Mouse (Mus musculus): Measurements from ENCODE around the gene Olfr1052. TPM values are rescaled to one million over a fixed set of nuclear protein-coding genes. Genes with fewer than 3 reads are reported as not detected.
"Not testable (repeated sequence)": the region's sequence is repeated elsewhere in the genome, so short reads cannot be mapped to it uniquely, and the experiment has no call there.

Olfr1052 gene
- polyA plus RNA-seq (2012; rRNA removed) (not detected in 2 replicates), polyA plus RNA-seq (2014; fragmentation: Nextera tagmentation; extraction: Ambion mirVana) (not detected in 2 replicates)

DNA sequence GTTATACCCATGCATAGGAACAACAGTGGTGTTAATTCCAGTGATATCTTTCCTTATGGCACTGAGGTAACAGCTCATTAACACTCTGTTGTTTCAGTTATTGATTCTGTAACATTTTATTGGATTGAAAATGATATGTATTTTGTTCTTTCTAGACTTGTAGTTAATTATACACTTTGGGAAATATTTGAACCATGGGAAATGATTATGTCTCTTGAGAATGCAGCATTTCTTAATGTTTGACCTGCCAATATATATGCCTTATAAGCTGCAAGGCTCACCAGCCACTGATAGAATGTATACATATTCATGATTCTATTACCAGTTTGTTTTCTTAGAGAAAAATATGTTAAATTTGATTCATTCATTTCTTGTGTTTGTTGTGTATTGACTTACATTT is at the start of gene Olfr1052:
Gene Olfr1052, plus strand, starts transcription at position 301 of the 400 bp plus-strand sequence.
- TF ChIP-seq POLR2A (IDR thresholded peaks at IDR 0.05; ENCODE audit: borderline replicate concordance, extremely low read depth, insufficient read depth, insufficient read length), result no peak

DNA sequence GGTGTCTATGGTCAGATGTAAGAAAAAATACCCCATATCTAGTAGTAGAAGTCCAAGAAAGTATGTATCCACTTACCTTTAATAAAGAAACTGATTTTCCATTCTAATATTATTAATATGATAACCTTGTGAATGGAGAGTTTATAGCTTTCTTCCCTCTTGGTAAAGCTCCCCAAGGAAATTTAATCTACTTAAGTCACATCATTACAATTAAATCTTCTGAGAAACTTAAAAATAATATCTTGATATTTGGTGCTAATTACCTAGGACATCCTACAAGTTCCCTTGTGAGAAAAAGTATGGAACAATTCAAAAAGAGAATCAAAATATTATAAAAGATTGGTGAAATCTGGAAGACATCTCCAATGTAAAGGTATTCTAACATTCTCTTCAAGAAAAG is 34.0 kb upstream of the Olfr1052 start, which contains the start of gene Olfr1049:
Gene Olfr1049, minus strand, starts transcription at position 101 of the 400 bp plus-strand sequence.
- not testable (repeated sequence) for H3K36me3 ChIP-seq (ENCODE audit: control insufficient read depth, insufficient read depth, low read length); ATAC-seq (ENCODE audit: low FRiP score, low read depth); H3K27me3 ChIP-seq (ENCODE audit: control insufficient read depth, insufficient read depth, low read length); H3K27ac ChIP-seq (replicated peaks; ENCODE audit: low read depth, low read length); H3K4me1 ChIP-seq (ENCODE audit: control insufficient read depth, insufficient read depth, low read length); DNase-seq (ENCODE audit: low spot score); H3K9me3 ChIP-seq (ENCODE audit: control insufficient read depth, low read length); H3K4me3 ChIP-seq (replicated peaks; ENCODE audit: low read length); H3K9ac ChIP-seq (ENCODE audit: low read depth, low read length, severe bottlenecking); H3K4me2 ChIP-seq (replicated peaks; ENCODE audit: low read depth, low read length, severe bottlenecking)

More for the DNA sequence above, at the start of gene Olfr1052:
- DNase-seq (ENCODE audit: low spot score), result no peak
- no peaks in the 10 kb centered on the region for H3K9me3 ChIP-seq (ENCODE audit: control insufficient read depth, low read length)
- H3K4me1 ChIP-seq (ENCODE audit: control insufficient read depth, insufficient read depth, low read length), result no peaks in the 10 kb centered on the region
- no peaks in the 10 kb centered on the region for H3K27me3 ChIP-seq (ENCODE audit: control insufficient read depth, insufficient read depth, low read length)
- no peaks in the 10 kb centered on the region for H3K36me3 ChIP-seq (ENCODE audit: control insufficient read depth, insufficient read depth, low read length)
- H3K9ac ChIP-seq (ENCODE audit: low read depth, low read length, severe bottlenecking), result no peak within 1 kb of the TSS
- no peak for ATAC-seq (ENCODE audit: low FRiP score, low read depth)
- no peak within 1 kb of the TSS for H3K4me2 ChIP-seq (replicated peaks; ENCODE audit: low read depth, low read length, severe bottlenecking)
- H3K27ac ChIP-seq (replicated peaks; ENCODE audit: low read depth, low read length), result no peak within 1 kb of the TSS
- no peak within 1 kb of the TSS for H3K4me3 ChIP-seq (replicated peaks; ENCODE audit: low read length)

GRCm38 (mm10) chr2:86278988-86279387 is 13.3 kb upstream of the Olfr1052 start, which contains the start of gene Olfr1051:
Olfr1051 (minus strand) TSS chr2:86279088.
- not testable (repeated sequence) for H3K27ac ChIP-seq (replicated peaks; ENCODE audit: low read depth, low read length); DNase-seq (ENCODE audit: low spot score); H3K9ac ChIP-seq (ENCODE audit: low read depth, low read length, severe bottlenecking); H3K4me1 ChIP-seq (ENCODE audit: control insufficient read depth, insufficient read depth, low read length); H3K36me3 ChIP-seq (ENCODE audit: control insufficient read depth, insufficient read depth, low read length); H3K4me3 ChIP-seq (replicated peaks; ENCODE audit: low read length); H3K9me3 ChIP-seq (ENCODE audit: control insufficient read depth, low read length); ATAC-seq (ENCODE audit: low FRiP score, low read depth); H3K4me2 ChIP-seq (replicated peaks; ENCODE audit: low read depth, low read length, severe bottlenecking); H3K27me3 ChIP-seq (ENCODE audit: control insufficient read depth, insufficient read depth, low read length)

DNA sequence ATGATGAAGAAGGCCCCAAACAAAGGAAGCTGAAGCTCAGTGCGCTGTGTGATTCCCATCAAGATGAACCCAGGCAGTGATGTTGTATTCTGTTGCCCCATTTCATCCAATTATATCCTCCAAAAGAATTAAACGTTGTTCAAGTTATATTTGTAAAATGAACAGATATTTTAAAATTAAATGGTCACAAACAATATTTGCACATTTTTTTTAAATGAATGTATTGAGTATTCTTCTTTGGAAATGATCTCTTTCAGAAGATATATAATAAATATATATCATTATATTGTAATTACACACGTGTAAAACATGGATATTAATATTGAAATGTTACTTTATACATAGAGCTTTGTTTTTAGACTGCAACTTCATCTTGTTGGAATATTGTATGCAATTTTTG is 22.9 kb downstream of the Olfr1052 start, which contains the start of gene Olfr1053:
Gene Olfr1053, minus strand, starts transcription at position 101 of the 400 bp plus-strand sequence.
- ATAC-seq (ENCODE audit: low FRiP score, low read depth) (no peak), DNase-seq (ENCODE audit: low spot score) (no peak)
- Histone ChIP-seq H3K4me2 (replicated peaks; ENCODE audit: low read depth, low read length, severe bottlenecking) (no peak within 1 kb of the TSS), H3K4me1 (ENCODE audit: control insufficient read depth, insufficient read depth, low read length) (no peaks in the 10 kb centered on the region), H3K9me3 (ENCODE audit: control insufficient read depth, low read length) (no peaks in the 10 kb centered on the region), H3K9ac (ENCODE audit: low read depth, low read length, severe bottlenecking) (no peak within 1 kb of the TSS), H3K27me3 (ENCODE audit: control insufficient read depth, insufficient read depth, low read length) (no peaks in the 10 kb centered on the region), H3K27ac (replicated peaks; ENCODE audit: low read depth, low read length) (no peak within 1 kb of the TSS), H3K4me3 (replicated peaks; ENCODE audit: low read length) (no peak within 1 kb of the TSS), H3K36me3 (ENCODE audit: control insufficient read depth, insufficient read depth, low read length) (no peaks in the 10 kb centered on the region)
- WGBS, result 68% methylated on average over 3 of the region's 3 CpGs
- no peak for TF ChIP-seq POLR2A (IDR thresholded peaks at IDR 0.05; ENCODE audit: borderline replicate concordance, extremely low read depth, insufficient read depth, insufficient read length)

DNA sequence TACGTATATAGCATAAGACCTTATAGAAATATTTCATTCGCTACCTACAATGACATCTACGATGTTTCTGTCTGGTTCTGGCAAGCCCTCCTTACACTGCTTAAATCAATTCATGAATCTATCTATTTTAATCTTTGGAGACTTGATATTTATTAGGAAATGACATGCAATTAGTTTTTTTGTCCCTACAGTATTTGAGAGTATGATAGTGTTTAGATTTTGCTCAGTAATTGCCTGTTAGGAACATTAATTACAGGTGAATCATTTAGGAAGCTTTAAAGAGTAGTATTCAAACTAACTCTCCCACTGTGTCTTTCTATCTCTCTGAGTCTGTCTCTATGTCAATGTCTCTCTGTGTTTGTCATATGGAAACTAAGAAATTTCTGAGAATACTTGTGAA is 43.1 kb downstream of the Olfr1052 start, which contains the start of gene Olfr1054:
Gene Olfr1054, minus strand, starts transcription at position 101 of the 400 bp plus-strand sequence.
- no peak for TF ChIP-seq POLR2A (IDR thresholded peaks at IDR 0.05; ENCODE audit: borderline replicate concordance, extremely low read depth, insufficient read depth, insufficient read length)
- Histone ChIP-seq H3K27ac (replicated peaks; ENCODE audit: low read depth, low read length) (no peak within 1 kb of the TSS), H3K9ac (ENCODE audit: low read depth, low read length, severe bottlenecking) (no peak within 1 kb of the TSS), H3K9me3 (ENCODE audit: control insufficient read depth, low read length) (no peaks in the 10 kb centered on the region), H3K4me1 (ENCODE audit: control insufficient read depth, insufficient read depth, low read length) (no peaks in the 10 kb centered on the region), H3K36me3 (ENCODE audit: control insufficient read depth, insufficient read depth, low read length) (no peaks in the 10 kb centered on the region), H3K4me2 (replicated peaks; ENCODE audit: low read depth, low read length, severe bottlenecking) (no peak within 1 kb of the TSS), H3K4me3 (replicated peaks; ENCODE audit: low read length) (no peak within 1 kb of the TSS), H3K27me3 (ENCODE audit: control insufficient read depth, insufficient read depth, low read length) (no peaks in the 10 kb centered on the region)
- no peak for ATAC-seq (ENCODE audit: low FRiP score, low read depth)
- WGBS, result 84% methylated on average over 3 of the region's 3 CpGs
- DNase-seq (ENCODE audit: low spot score), result no peak

Other genes starting within 250 kb of the Olfr1052 start
- gene Olfr1034, start 246.6 kb upstream of the Olfr1052 start, polyA plus RNA-seq (2012; rRNA removed), result 0.12 and 0.13 TPM in 2 replicates
- not detected in 2 replicates for gene Olfr1034, start 246.6 kb upstream of the Olfr1052 start, polyA plus RNA-seq (2014; fragmentation: Nextera tagmentation; extraction: Ambion mirVana)
- gene Olfr1036, start 218.5 kb upstream of the Olfr1052 start, polyA plus RNA-seq (2012; rRNA removed), result not detected in 2 replicates
- gene Olfr1036, start 218.5 kb upstream of the Olfr1052 start, polyA plus RNA-seq (2014; fragmentation: Nextera tagmentation; extraction: Ambion mirVana), result not detected in 2 replicates
- gene Olfr1037, start 205.1 kb upstream of the Olfr1052 start, polyA plus RNA-seq (2012; rRNA removed), result not detected in 2 replicates
- not detected in 2 replicates for gene Olfr1037, start 205.1 kb upstream of the Olfr1052 start, polyA plus RNA-seq (2014; fragmentation: Nextera tagmentation; extraction: Ambion mirVana)
- gene Olfr1039, start 156.5 kb upstream of the Olfr1052 start, polyA plus RNA-seq (2012; rRNA removed), result not detected in 2 replicates
- not detected in 2 replicates for gene Olfr1039, start 156.5 kb upstream of the Olfr1052 start, polyA plus RNA-seq (2014; fragmentation: Nextera tagmentation; extraction: Ambion mirVana)
- not detected in 2 replicates for gene Olfr1040, start 145.7 kb upstream of the Olfr1052 start, polyA plus RNA-seq (2012; rRNA removed)
- not detected in 2 replicates for gene Olfr1040, start 145.7 kb upstream of the Olfr1052 start, polyA plus RNA-seq (2014; fragmentation: Nextera tagmentation; extraction: Ambion mirVana)
- gene Olfr1042, start 130.6 kb upstream of the Olfr1052 start, polyA plus RNA-seq (2012; rRNA removed), result not detected in 2 replicates
- not detected in 2 replicates for gene Olfr1042, start 130.6 kb upstream of the Olfr1052 start, polyA plus RNA-seq (2014; fragmentation: Nextera tagmentation; extraction: Ambion mirVana)
- gene Olfr1043, start 124.9 kb upstream of the Olfr1052 start, polyA plus RNA-seq (2012; rRNA removed), result not detected in 2 replicates
- not detected in 2 replicates for gene Olfr1043, start 124.9 kb upstream of the Olfr1052 start, polyA plus RNA-seq (2014; fragmentation: Nextera tagmentation; extraction: Ambion mirVana)
- not detected in 2 replicates for gene Olfr1044, start 114.6 kb upstream of the Olfr1052 start, polyA plus RNA-seq (2012; rRNA removed)
- gene Olfr1044, start 114.6 kb upstream of the Olfr1052 start, polyA plus RNA-seq (2014; fragmentation: Nextera tagmentation; extraction: Ambion mirVana), result not detected in 2 replicates
- gene Olfr52, start 106.8 kb upstream of the Olfr1052 start, polyA plus RNA-seq (2012; rRNA removed), result not detected in 2 replicates
- not detected in 2 replicates for gene Olfr52, start 106.8 kb upstream of the Olfr1052 start, polyA plus RNA-seq (2014; fragmentation: Nextera tagmentation; extraction: Ambion mirVana)
- gene Olfr1045, start 89.4 kb upstream of the Olfr1052 start, polyA plus RNA-seq (2012; rRNA removed), result not detected in 2 replicates
- not detected in 2 replicates for gene Olfr1045, start 89.4 kb upstream of the Olfr1052 start, polyA plus RNA-seq (2014; fragmentation: Nextera tagmentation; extraction: Ambion mirVana)
- gene Olfr1046, start 73.1 kb upstream of the Olfr1052 start, polyA plus RNA-seq (2012; rRNA removed), result not detected in 2 replicates
- not detected in 2 replicates for gene Olfr1046, start 73.1 kb upstream of the Olfr1052 start, polyA plus RNA-seq (2014; fragmentation: Nextera tagmentation; extraction: Ambion mirVana)
- not detected in 2 replicates for gene Olfr1047, start 61.1 kb upstream of the Olfr1052 start, polyA plus RNA-seq (2012; rRNA removed)
- not detected in 2 replicates for gene Olfr1047, start 61.1 kb upstream of the Olfr1052 start, polyA plus RNA-seq (2014; fragmentation: Nextera tagmentation; extraction: Ambion mirVana)
- gene Olfr1048, start 52.2 kb upstream of the Olfr1052 start, polyA plus RNA-seq (2012; rRNA removed), result not detected in 2 replicates
- not detected in 2 replicates for gene Olfr1048, start 52.2 kb upstream of the Olfr1052 start, polyA plus RNA-seq (2014; fragmentation: Nextera tagmentation; extraction: Ambion mirVana)
- gene Olfr1049, start 34.1 kb upstream of the Olfr1052 start, polyA plus RNA-seq (2012; rRNA removed), result not detected in 2 replicates
- gene Olfr1049, start 34.1 kb upstream of the Olfr1052 start, polyA plus RNA-seq (2014; fragmentation: Nextera tagmentation; extraction: Ambion mirVana), result not detected in 2 replicates
- not detected in 2 replicates for gene Olfr1051, start 13.4 kb upstream of the Olfr1052 start, polyA plus RNA-seq (2012; rRNA removed)
- gene Olfr1051, start 13.4 kb upstream of the Olfr1052 start, polyA plus RNA-seq (2014; fragmentation: Nextera tagmentation; extraction: Ambion mirVana), result not detected in 2 replicates
- not detected in 2 replicates for gene Olfr1053, start 22.8 kb downstream of the Olfr1052 start, polyA plus RNA-seq (2012; rRNA removed)
- not detected in 2 replicates for gene Olfr1053, start 22.8 kb downstream of the Olfr1052 start, polyA plus RNA-seq (2014; fragmentation: Nextera tagmentation; extraction: Ambion mirVana)
- not detected in 2 replicates for gene Olfr1054, start 43.0 kb downstream of the Olfr1052 start, polyA plus RNA-seq (2012; rRNA removed)
- gene Olfr1054, start 43.0 kb downstream of the Olfr1052 start, polyA plus RNA-seq (2014; fragmentation: Nextera tagmentation; extraction: Ambion mirVana), result not detected in 2 replicates
- gene Olfr1055, start 57.8 kb downstream of the Olfr1052 start, polyA plus RNA-seq (2012; rRNA removed), result not detected in 2 replicates
- not detected in 2 replicates for gene Olfr1055, start 57.8 kb downstream of the Olfr1052 start, polyA plus RNA-seq (2014; fragmentation: Nextera tagmentation; extraction: Ambion mirVana)
- gene Olfr1056, start 70.0 kb downstream of the Olfr1052 start, polyA plus RNA-seq (2012; rRNA removed), result not detected in 2 replicates
- gene Olfr1056, start 70.0 kb downstream of the Olfr1052 start, polyA plus RNA-seq (2014; fragmentation: Nextera tagmentation; extraction: Ambion mirVana), result not detected in 2 replicates
- not detected in 2 replicates for gene Olfr1057, start 85.9 kb downstream of the Olfr1052 start, polyA plus RNA-seq (2012; rRNA removed)
- gene Olfr1057, start 85.9 kb downstream of the Olfr1052 start, polyA plus RNA-seq (2014; fragmentation: Nextera tagmentation; extraction: Ambion mirVana), result not detected in 2 replicates
- not detected in 2 replicates for gene Olfr1058, start 96.1 kb downstream of the Olfr1052 start, polyA plus RNA-seq (2012; rRNA removed)
- not detected in 2 replicates for gene Olfr1058, start 96.1 kb downstream of the Olfr1052 start, polyA plus RNA-seq (2014; fragmentation: Nextera tagmentation; extraction: Ambion mirVana)
- gene Olfr1061, start 121.6 kb downstream of the Olfr1052 start, polyA plus RNA-seq (2012; rRNA removed), result not detected in 2 replicates
- gene Olfr1061, start 121.6 kb downstream of the Olfr1052 start, polyA plus RNA-seq (2014; fragmentation: Nextera tagmentation; extraction: Ambion mirVana), result not detected in 2 replicates
- gene Olfr1062, start 134.3 kb downstream of the Olfr1052 start, polyA plus RNA-seq (2012; rRNA removed), result not detected in 2 replicates
- gene Olfr1062, start 134.3 kb downstream of the Olfr1052 start, polyA plus RNA-seq (2014; fragmentation: Nextera tagmentation; extraction: Ambion mirVana), result not detected in 2 replicates
- gene Olfr1065, start 158.1 kb downstream of the Olfr1052 start, polyA plus RNA-seq (2012; rRNA removed), result not detected in 2 replicates
- gene Olfr1065, start 158.1 kb downstream of the Olfr1052 start, polyA plus RNA-seq (2014; fragmentation: Nextera tagmentation; extraction: Ambion mirVana), result not detected in 2 replicates
- not detected in 2 replicates for gene Olfr1066, start 163.8 kb downstream of the Olfr1052 start, polyA plus RNA-seq (2012; rRNA removed)
- not detected in 2 replicates for gene Olfr1066, start 163.8 kb downstream of the Olfr1052 start, polyA plus RNA-seq (2014; fragmentation: Nextera tagmentation; extraction: Ambion mirVana)
- gene Olfr228, start 194.9 kb downstream of the Olfr1052 start, polyA plus RNA-seq (2012; rRNA removed), result not detected in 2 replicates
- gene Olfr228, start 194.9 kb downstream of the Olfr1052 start, polyA plus RNA-seq (2014; fragmentation: Nextera tagmentation; extraction: Ambion mirVana), result not detected in 2 replicates
- not detected in 2 replicates for gene Olfr1076, start 216.0 kb downstream of the Olfr1052 start, polyA plus RNA-seq (2012; rRNA removed)
- gene Olfr1076, start 216.0 kb downstream of the Olfr1052 start, polyA plus RNA-seq (2014; fragmentation: Nextera tagmentation; extraction: Ambion mirVana), result not detected in 2 replicates

Measured in limb, embryonic 14.5 days (tissue).